Mouse (Mus musculus) embryonic fibroblast, embryonic 13.5 days (primary cell): ENCODE measurements around the gene Ntn4.

Source experiments
- CTCF ChIP-seq: IDR thresholded peaks from 2 replicates; pipeline ENCODE4 v1.5.1; 2011; ENCODE audit warnings: mild to moderate bottlenecking, control low read depth, low read length, moderate library complexity, borderline replicate concordance; ENCODE audit not compliant: insufficient read depth
- POLR2A ChIP-seq: IDR thresholded peaks from 2 replicates; pipeline ENCODE4 v1.6.1; 2011; ENCODE audit warnings: low read depth, mild to moderate bottlenecking, control low read depth, low read length, moderate library complexity

GRCm38 (mm10) chr10:93777372-93777771 lies 136.9 kb downstream of the Ntn4 start:
- TF ChIP-seq CTCF: no peak
- no peak for TF ChIP-seq POLR2A
